Mouse (Mus musculus) NIH3T3 (cell line): ENCODE measurements around the gene Gng10.

Experiments
- DNase-seq: peaks from one replicate; pipeline ENCODE4 v3.0.0-alpha.2; 2012; ENCODE audit warnings: low read depth

Gene Gng10

GRCm38 (mm10) chr4:59016922-59017321, 18.0 kb upstream of the Gng10 start:
- DNase-seq = no peak

- DNase-seq = peak; percentile 10
Measured at GRCm38 (mm10) chr4:59034325-59034917, 467 bp upstream of the Gng10 start.

GRCm38 (mm10) chr4:59035786-59036350, 980 bp downstream of the Gng10 start:
- DNase-seq = peak; percentile 29

GRCm38 (mm10) chr4:59036490-59037127, 1.7 kb downstream of the Gng10 start:
- DNase-seq = peak; percentile 94

- no peak for DNase-seq
Measured at GRCm38 (mm10) chr4:59037525-59037924, 2.6 kb downstream of the Gng10 start.

- DNase-seq = no peak
Measured at GRCm38 (mm10) chr4:59040397-59041287, 5.8 kb downstream of the Gng10 start.

GRCm38 (mm10) chr4:59043074-59043473, 8.2 kb downstream of the Gng10 start:
- DNase-seq = no peak

GRCm38 (mm10) chr4:59043891-59044290, 9.0 kb downstream of the Gng10 start:
- no peak for DNase-seq

GRCm38 (mm10) chr4:59047222-59047621, 12.3 kb downstream of the Gng10 start:
- no peak for DNase-seq

GRCm38 (mm10) chr4:59051081-59051480, 16.2 kb downstream of the Gng10 start:
- DNase-seq = no peak

- DNase-seq = no peak
Measured at GRCm38 (mm10) chr4:59057929-59058328, 23.0 kb downstream of the Gng10 start.

GRCm38 (mm10) chr4:59062526-59062925, 27.6 kb downstream of the Gng10 start:
- DNase-seq = no peak

- no peak for DNase-seq
Measured at GRCm38 (mm10) chr4:59069276-59069675, 34.4 kb downstream of the Gng10 start.

GRCm38 (mm10) chr4:59083430-59083829, 48.5 kb downstream of the Gng10 start:
- DNase-seq = no peak

- peak; percentile 73 for DNase-seq
Measured at GRCm38 (mm10) chr4:59089391-59089790, 54.5 kb downstream of the Gng10 start.
